Mouse (Mus musculus) embryonic facial prominence, embryonic 12.5 days (tissue): ENCODE measurements around the gene Tmem175. TPM values are rescaled to one million over a fixed set of nuclear protein-coding genes. Genes with fewer than 3 reads are reported as not detected.

Source experiments
- ATAC-seq: fragments of 200-750 bp; cut with Nextera tagmentation; 2 replicates; pipeline ENCODE4 v1.8.0; 2017; ENCODE audit not compliant: insufficient number of reproducible peaks, insufficient read depth, low FRiP score, low TSS enrichment
- H3K27ac ChIP-seq: fragments of 300-500 bp; sonication (generic); 2 replicates; pipeline ENCODE4 v1.5.1; 2016; ENCODE audit warnings: mild to moderate bottlenecking
- H3K27me3 ChIP-seq: fragments of 300-500 bp; sonication (generic); 2 replicates; pipeline ENCODE4 v1.6.1; 2016; ENCODE audit warnings: mild to moderate bottlenecking, moderate library complexity
- H3K36me3 ChIP-seq: fragments of 300-500 bp; sonication (generic); 2 replicates; pipeline ENCODE4 v1.6.1; 2016; ENCODE audit warnings: mild to moderate bottlenecking
- H3K4me1 ChIP-seq: fragments of 300-500 bp; sonication (generic); 2 replicates; pipeline ENCODE4 v1.6.1; 2016
- H3K4me2 ChIP-seq: fragments of 300-500 bp; sonication (generic); replicated peaks from 2 replicates; pipeline ENCODE4 v1.6.1; 2016; ENCODE audit warnings: mild to moderate bottlenecking, moderate library complexity
- H3K4me3 ChIP-seq: fragments of 300-500 bp; sonication (generic); 2 replicates; pipeline ENCODE4 v1.5.1; 2016; ENCODE audit warnings: mild to moderate bottlenecking
- H3K9ac ChIP-seq: fragments of 300-500 bp; sonication (generic); 2 replicates; pipeline ENCODE4 v1.6.1; 2016; ENCODE audit warnings: mild to moderate bottlenecking, moderate library complexity
- H3K9me3 ChIP-seq: fragments of 300-500 bp; sonication (generic); 2 replicates; pipeline ENCODE4 v1.6.1; 2016; ENCODE audit warnings: mild to moderate bottlenecking, moderate library complexity
- whole genome bisulfite sequencing: fragments of 180-500 bp; shearing (Covaris S2); methylation state at CpG from one replicate; pipeline ENCODE4 v1.1.7; 2016; 5-methylcytosine and 5-hydroxymethylcytosine counted together
- polyA plus RNA-seq: library from polyadenylated mRNA; unstranded; fragments of >200 nt; fragmentation: Nextera tagmentation; extraction: Ambion mirVana; gene quantifications from 2 replicates; pipeline ENCODE4 v1.2.1, GENCODE M21; 2016

The Tmem175 gene
- polyA plus RNA-seq, 1 experiment from 2014 or later, result 22.3 TPM

GRCm38 (mm10) chr5:108691152-108691551 is 61.6 kb downstream of the Tmem175 start:
- no peak overlapping the region for H3K9ac ChIP-seq
- no peak for ATAC-seq
- 75% methylated on average over 4 of the region's 4 CpGs for WGBS

GRCm38 (mm10) chr5:108692271-108692670 is 62.7 kb downstream of the Tmem175 start, which contains the start of gene Fgfrl1:
Fgfrl1 (plus strand) TSS chr5:108692382.
- Histone ChIP-seq H3K4me1 (peaks cover 40% of the 10 kb centered on the region), H3K9ac (peak within 1 kb of the TSS; percentile 93; the same call in 1 of the 2 replicates), H3K4me3 (peak within 1 kb of the TSS; percentile 81), H3K27me3 (no peaks in the 10 kb centered on the region), H3K4me2 (peak within 1 kb of the TSS; percentile 75), H3K36me3 (no peaks in the 10 kb centered on the region), H3K27ac (no peak within 1 kb of the TSS), H3K9me3 (no peaks in the 10 kb centered on the region)
- no peak for ATAC-seq
- 2% methylated on average over 16 of the region's 18 CpGs for WGBS

More at GRCm38 (mm10) chr5:108691152-108691551, 61.6 kb downstream of the Tmem175 start:
- H3K4me2 ChIP-seq, result no peak overlapping the region
- peaks cover 31% of the 10 kb centered on the region for H3K4me1 ChIP-seq
- H3K4me3 ChIP-seq, result no peak overlapping the region
- no peak overlapping the region for H3K27ac ChIP-seq
- 0 out of 2 replicates have a peak, but pooled peaks cover under 1% of the 10 kb centered on the region for H3K36me3 ChIP-seq
- no peaks in the 10 kb centered on the region for H3K27me3 ChIP-seq
- no peaks in the 10 kb centered on the region for H3K9me3 ChIP-seq

- Histone ChIP-seq H3K4me3 (peak overlapping the region; percentile 81), H3K4me1 (peaks cover 54% of the 10 kb centered on the region), H3K9me3 (no peaks in the 10 kb centered on the region), H3K27ac (peak overlapping the region; percentile 73), H3K4me2 (peak overlapping the region; percentile 75), H3K9ac (peak overlapping the region; percentile 93), H3K36me3 (peaks cover 6% of the 10 kb centered on the region; the same call in 1 of the 2 replicates), H3K27me3 (no peaks in the 10 kb centered on the region)
- 1% methylated on average over 36 of the region's 43 CpGs for WGBS
- ATAC-seq, result peak; percentile 91
These were observed 64.3 kb downstream of the Tmem175 start for GRCm38 (mm10) chr5:108693872-108694288.

GRCm38 (mm10) chr5:108694352-108695261 is 65.0 kb downstream of the Tmem175 start:
- ATAC-seq, result peak; percentile 53
- Histone ChIP-seq H3K36me3 (peaks cover 11% of the 10 kb centered on the region; the same call in 1 of the 2 replicates), H3K4me2 (peak overlapping the region; percentile 75), H3K9ac (peak overlapping the region; percentile 93), H3K4me3 (peak overlapping the region; percentile 81), H3K9me3 (no peaks in the 10 kb centered on the region), H3K27ac (peak overlapping the region; percentile 73), H3K27me3 (no peaks in the 10 kb centered on the region), H3K4me1 (peaks cover 59% of the 10 kb centered on the region)
- WGBS, result 1% methylated on average over 98 of the region's 99 CpGs

- Histone ChIP-seq H3K4me1 (peaks cover 70% of the 10 kb centered on the region), H3K27ac (no peak overlapping the region), H3K36me3 (peaks cover 11% of the 10 kb centered on the region; the same call in 1 of the 2 replicates), H3K9ac (no peak overlapping the region), H3K27me3 (no peaks in the 10 kb centered on the region), H3K4me2 (peak overlapping the region; percentile 75), H3K4me3 (peak overlapping the region; percentile 81), H3K9me3 (no peaks in the 10 kb centered on the region)
- ATAC-seq, result no peak
- 92% methylated on average over 12 of the region's 12 CpGs for WGBS
These were observed 66.3 kb downstream of the Tmem175 start for GRCm38 (mm10) chr5:108695861-108696260.

- H3K4me3 ChIP-seq, result no peak overlapping the region
- H3K36me3 ChIP-seq, result peaks cover 12% of the 10 kb centered on the region; the same call in 1 of the 2 replicates
- peak overlapping the region; percentile 75 for H3K4me2 ChIP-seq
- 54% methylated on average over 3 of the region's 3 CpGs for WGBS
- no peaks in the 10 kb centered on the region for H3K9me3 ChIP-seq
- ATAC-seq, result no peak
- H3K9ac ChIP-seq, result 0 out of 2 replicates have a peak overlapping the region, but pooled peaks have one; percentile 30
- 0 out of 2 replicates have a peak overlapping the region, but pooled peaks have one; percentile 41 for H3K27ac ChIP-seq
- no peaks in the 10 kb centered on the region for H3K27me3 ChIP-seq
- peaks cover 75% of the 10 kb centered on the region for H3K4me1 ChIP-seq
These were observed 67.0 kb downstream of the Tmem175 start for GRCm38 (mm10) chr5:108696542-108696941.

GRCm38 (mm10) chr5:108697341-108697753 is 67.8 kb downstream of the Tmem175 start:
- Histone ChIP-seq H3K9me3 (no peaks in the 10 kb centered on the region), H3K36me3 (peaks cover 20% of the 10 kb centered on the region), H3K27ac (peak overlapping the region; percentile 69; the same call in 1 of the 2 replicates), H3K4me2 (peak overlapping the region; percentile 13; the same call in 1 of the 2 replicates), H3K9ac (peak overlapping the region; percentile 24; the same call in 1 of the 2 replicates), H3K4me3 (no peak overlapping the region), H3K4me1 (peaks cover 68% of the 10 kb centered on the region), H3K27me3 (no peaks in the 10 kb centered on the region)
- 29% methylated on average over 4 of the region's 4 CpGs for WGBS
- no peak for ATAC-seq

Other genes with a start within 250 kb of the Tmem175 start
- 0.26 and 0.31 TPM in 2 replicates for gene Pde6b, start 241.4 kb upstream of the Tmem175 start, polyA plus RNA-seq
- gene Atp5k, start 195.3 kb upstream of the Tmem175 start, polyA plus RNA-seq, result 453 and 457 TPM in 2 replicates
- gene Mfsd7a, start 180.9 kb upstream of the Tmem175 start, polyA plus RNA-seq, result 0.18 TPM in 2 replicates
- gene Pcgf3, start 168.5 kb upstream of the Tmem175 start, polyA plus RNA-seq, result 30.6 and 34.7 TPM in 2 replicates
- gene Cplx1, start 79.7 kb upstream of the Tmem175 start, polyA plus RNA-seq, result 3.5 and 4.3 TPM in 2 replicates
- gene Gak, start within 50 bp of the Tmem175 start, polyA plus RNA-seq, result 53.5 and 55.2 TPM in 2 replicates
- 13.4 and 14.5 TPM in 2 replicates for gene Idua, start 30.6 kb downstream of the Tmem175 start, polyA plus RNA-seq
- 16.6 and 18.8 TPM in 2 replicates for gene Dgkq, start 39.9 kb downstream of the Tmem175 start, polyA plus RNA-seq
- gene Slc26a1, start 45.8 kb downstream of the Tmem175 start, polyA plus RNA-seq, result 1.3 and 1.8 TPM in 2 replicates
- gene Fgfrl1, start 62.6 kb downstream of the Tmem175 start, polyA plus RNA-seq, result 45.4 and 46.8 TPM in 2 replicates
- 0.37 and 0.54 TPM in 2 replicates for gene Rnf212, start 145.2 kb downstream of the Tmem175 start, polyA plus RNA-seq
- not detected in 2 replicates for gene Tmed11, start 165.6 kb downstream of the Tmem175 start, polyA plus RNA-seq
- not detected in 2 replicates for gene Vmn2r8, start 179.1 kb downstream of the Tmem175 start, polyA plus RNA-seq
- not detected in 2 replicates for gene Vmn2r9, start 222.8 kb downstream of the Tmem175 start, polyA plus RNA-seq